Mouse (Mus musculus) T-cell, adult 2 months (primary cell): ENCODE data around the gene Gm15557.
"Not testable (repeated sequence)": the region's sequence is repeated elsewhere in the genome, so short reads cannot be mapped to it uniquely, and the experiment has no call there.

Experiments
- DNase-seq: peaks from one replicate; pipeline ENCODE4 v3.0.0; 2022; ENCODE audit warnings: low spot score

Gm15557 gene

DNA sequence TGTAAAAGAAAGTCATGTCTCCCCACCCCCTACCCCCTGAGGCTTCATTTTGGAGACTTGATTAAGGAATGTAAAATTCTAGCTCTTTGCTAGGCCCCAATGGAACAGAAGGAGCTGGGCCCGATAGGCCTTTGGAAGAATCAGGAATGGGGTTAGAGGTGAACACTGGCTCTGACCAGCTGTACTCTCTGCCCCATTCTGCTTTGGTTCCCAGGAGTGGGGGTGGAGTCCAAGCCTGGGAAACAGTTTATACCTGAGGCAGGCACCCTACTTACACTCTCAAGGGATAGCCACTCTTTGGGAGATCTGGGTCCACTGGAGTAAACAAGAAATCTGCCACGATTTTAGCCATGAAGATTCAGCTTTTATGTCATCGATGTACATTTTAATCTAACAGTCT lies at the start of gene Gm15557:
Gene Gm15557, plus strand, starts transcription at position 48 of the 400 bp plus-strand sequence.
- no peak for DNase-seq

DNA sequence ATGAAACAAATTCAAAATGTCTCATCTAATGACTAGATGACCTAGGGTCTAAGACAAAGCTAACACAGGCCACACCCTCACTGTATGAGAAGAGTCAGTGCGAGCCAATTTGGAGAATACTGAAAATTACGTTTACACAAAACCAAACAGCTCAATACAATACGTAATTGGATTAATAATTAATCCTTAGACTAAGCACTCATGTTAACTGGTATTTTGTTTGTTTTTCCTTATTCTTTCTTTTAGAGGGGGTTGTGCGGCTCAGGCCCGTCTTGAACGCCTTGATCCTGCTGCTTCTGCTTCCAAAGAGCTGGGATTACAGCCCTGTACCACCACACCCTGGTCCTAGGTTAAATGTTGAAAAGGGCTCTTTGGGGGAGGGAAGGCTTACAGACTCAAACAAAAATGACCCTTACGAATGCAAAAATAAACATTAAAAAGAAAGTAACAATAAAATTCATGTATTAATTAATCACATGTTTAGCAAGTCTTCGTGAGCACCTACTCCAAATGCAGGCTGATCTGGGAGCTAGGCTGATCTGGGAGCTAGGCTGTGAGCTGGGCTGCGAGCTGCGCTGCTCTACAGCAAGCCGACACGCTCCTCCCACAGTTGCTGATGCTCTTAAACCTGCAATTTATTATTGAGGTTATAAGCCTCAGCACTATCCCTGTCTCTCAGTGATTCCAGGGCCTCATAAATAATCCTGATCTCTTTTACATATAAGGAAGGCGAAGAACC lies 46.1 kb upstream of the Gm15557 start:
- no peak for DNase-seq

DNA sequence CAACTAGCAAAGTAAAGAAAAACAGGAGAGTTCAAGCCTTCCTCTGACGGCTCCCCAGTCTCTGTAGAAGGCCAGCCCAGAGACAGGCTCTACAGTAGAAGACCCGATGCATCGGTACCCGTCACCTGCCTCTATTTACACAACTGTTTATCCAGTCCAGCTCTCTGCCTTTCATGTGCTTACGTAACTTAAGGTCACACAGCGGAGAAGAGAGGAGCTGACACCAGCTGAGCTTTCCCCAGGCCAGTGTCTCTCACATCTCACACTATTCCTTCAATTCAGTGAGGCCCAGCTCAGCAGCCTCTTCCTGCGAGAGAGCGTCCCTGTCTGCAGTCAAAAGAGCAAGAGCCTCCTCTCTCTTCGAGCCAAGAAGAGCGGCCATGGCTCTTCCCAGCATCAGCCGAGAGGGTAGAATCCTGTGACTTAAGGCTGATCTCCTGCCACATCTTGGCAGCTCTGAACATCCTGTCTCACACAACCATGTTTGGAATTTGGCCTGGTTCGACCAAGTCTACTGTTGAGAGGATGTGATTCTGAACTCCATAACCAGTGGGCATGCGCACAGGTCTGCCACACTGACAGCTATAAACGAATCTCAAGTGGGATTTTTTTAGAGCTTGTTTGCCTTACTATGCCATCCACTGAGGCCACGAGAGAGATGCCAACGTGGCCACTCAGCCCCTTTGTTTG lies 45.3 kb upstream of the Gm15557 start:
- DNase-seq, result no peak

DNA sequence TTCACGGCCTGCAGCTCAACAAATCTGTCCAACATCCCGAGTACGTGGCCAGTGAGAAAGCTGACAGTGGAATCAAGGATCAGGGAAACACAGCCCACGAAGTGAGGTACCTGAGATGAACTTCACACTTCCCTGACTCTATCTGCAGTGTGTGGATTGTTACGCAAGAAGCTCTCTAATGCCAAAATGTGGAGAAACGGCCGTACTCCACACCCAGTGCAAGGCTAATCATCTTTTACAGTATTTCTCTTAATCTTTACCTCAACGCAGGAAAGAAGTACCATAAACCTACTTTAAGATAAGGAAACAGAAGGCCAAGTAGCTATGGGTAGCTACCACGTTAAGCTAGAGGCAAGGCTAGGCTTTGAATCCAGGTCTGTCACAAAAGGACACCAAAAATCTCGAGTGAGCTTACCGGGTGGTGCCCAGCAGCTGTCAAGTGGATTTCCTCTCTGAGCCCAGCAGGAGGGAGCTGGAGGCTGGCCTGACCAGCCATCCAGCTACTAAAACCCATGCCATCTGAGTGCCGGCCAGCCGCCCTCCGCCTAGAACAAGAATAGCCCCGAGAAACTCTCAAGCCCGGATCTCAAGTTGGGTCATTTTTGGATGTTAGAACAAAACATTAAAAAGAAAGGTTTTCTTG lies 37.4 kb upstream of the Gm15557 start:
- no peak for DNase-seq

DNA sequence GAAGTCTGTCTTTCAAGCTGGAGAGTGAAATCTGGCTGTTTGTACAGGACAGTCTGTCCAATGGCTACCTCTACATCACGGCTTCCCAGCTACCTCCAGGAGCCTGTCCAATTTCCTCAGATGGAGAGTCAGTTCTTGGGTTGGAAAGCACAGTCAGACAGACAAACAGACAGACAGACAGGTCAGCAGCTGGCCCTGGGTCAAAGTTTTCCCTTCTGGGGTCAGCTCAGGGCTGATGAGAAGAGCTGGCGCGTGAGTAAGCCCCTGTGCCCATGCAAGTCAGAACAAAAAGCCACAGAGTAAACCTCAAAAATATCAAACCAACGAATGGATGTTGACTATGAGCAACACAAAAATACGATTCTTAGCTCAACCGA lies 36.9 kb upstream of the Gm15557 start:
- DNase-seq, result no peak

DNA sequence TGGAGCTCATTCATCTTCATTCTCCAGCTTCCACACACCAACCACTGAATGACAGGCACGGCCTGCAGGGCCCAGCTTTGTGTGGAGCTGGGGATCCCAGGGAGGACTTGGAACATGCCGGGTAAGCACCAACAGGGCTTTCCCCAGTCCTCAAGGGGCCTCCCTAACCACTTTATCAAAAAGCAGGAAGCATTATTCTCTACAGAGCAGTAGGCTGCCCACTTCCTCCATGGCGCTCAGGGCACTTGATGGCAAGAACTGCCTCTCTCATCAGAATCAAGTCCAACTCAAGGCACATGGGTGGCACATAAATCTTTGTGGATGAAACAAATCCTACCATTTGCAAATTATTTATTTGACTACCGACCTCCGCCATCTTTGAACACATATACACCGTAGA lies 25.8 kb upstream of the Gm15557 start:
- DNase-seq, result no peak

DNA sequence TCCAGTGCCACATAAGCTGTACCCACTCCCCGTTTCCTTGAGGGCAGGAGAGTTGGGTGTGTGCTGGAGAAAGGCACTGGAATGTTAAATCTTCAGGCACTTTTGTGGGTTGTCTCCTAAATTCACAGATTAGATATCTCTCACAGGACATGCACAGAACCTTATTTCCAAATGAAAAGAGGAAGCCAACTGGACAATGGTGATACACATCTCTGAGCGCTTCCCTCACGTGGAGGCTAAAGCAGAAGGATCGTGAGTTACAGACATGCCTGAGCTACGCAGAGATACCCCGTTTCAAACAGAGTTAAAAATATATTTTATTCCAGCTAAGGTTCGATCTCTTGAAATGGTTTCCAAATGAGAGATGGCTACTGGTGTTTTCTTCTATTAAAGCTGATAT lies 17.4 kb upstream of the Gm15557 start:
- no peak for DNase-seq

DNA sequence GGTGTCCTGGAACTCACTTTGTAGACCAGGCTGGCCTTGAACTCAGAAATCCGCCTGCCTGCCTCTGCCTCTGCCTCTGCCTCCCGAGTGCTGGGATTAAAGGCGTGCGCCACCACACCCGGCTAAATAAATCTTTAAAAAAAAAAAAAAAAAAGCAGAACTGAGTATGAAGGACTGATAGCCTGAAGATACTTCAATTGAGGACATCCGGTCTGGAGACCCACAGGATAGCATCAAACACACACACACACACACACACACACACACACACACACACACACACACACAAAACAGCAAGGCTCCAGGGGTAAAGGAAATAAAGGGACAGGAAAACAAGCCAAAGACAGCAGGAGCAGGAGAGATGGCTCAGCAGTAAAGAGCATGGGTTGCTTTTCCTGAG lies 15.3 kb upstream of the Gm15557 start:
- DNase-seq, result not testable (repeated sequence)

DNA sequence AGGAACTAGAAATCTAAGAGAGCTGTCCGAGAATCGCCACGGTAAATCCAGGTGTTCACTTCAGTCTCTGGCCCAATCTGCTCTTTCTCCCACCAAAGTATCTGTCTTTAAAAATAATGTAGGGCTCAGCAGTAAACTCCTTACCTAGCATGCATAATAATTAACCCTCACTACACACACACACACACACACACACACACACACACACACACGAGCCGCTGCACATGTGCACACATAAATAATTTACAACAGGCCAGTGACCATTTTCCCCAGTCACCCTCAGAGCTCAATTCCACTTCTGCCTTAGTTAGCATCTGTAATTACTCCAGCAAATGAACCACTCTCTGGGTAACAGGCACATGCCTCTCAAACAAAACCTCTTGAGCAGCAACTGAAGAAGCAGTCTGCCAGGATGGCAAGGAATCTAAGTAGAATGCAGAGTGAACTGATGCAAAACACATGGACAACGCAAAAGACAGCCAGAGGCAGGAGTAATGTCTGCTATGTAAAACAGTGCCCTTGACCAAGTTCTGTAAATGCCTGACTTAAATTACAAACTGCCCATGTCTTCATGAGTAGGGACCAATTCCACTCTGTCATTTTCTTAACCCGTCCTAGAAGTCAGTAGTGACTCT lies 11.7 kb upstream of the Gm15557 start:
- DNase-seq, result no peak

DNA sequence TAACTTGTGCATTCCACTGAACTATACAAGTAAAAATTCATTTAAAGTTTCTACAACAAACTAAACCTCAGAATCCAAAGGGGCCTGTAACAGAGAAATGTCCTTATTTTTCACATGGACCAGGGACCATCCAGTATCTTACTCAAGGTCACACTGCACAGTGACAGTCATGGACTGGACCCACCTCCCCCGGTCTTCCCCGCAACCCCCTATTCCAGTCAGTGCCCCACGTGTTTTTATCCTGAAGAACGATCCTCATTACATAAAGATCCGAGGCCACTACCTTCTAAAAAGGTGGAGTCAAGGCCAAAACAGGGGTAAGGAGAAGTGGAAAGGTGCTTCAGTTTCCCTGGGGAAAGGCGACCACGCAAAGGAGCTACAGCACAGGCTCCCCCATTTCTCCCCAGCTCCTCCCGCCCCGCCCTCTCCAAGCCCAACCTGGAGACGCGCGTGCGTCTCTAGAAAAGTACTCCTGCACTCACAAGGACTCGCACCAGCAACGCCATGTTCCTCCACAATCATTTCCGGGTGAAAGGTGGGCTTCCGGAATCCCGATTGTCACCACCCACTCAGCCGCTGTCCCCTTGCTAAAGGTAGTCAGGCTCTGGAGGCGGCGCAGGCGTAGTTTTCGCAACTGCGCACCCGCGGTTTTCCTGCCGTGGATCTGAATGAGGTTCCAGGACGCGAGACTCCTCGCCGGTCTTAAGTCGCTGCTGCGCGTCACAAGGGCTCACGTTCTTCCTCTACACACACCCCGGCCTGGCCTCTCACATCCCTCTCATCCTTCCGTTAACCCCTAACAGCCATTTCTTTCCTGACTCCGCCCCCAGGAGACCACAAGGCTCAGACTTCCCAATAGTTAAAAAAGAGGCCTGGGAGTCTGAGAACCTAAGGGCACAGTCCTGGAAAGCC lies 10.7 kb upstream of the Gm15557 start, which contains the start of gene Uqcc1:
Gene Uqcc1, minus strand, starts transcription at position 780 of the 912 bp plus-strand sequence.
- DNase-seq, result peak; percentile 95

DNA sequence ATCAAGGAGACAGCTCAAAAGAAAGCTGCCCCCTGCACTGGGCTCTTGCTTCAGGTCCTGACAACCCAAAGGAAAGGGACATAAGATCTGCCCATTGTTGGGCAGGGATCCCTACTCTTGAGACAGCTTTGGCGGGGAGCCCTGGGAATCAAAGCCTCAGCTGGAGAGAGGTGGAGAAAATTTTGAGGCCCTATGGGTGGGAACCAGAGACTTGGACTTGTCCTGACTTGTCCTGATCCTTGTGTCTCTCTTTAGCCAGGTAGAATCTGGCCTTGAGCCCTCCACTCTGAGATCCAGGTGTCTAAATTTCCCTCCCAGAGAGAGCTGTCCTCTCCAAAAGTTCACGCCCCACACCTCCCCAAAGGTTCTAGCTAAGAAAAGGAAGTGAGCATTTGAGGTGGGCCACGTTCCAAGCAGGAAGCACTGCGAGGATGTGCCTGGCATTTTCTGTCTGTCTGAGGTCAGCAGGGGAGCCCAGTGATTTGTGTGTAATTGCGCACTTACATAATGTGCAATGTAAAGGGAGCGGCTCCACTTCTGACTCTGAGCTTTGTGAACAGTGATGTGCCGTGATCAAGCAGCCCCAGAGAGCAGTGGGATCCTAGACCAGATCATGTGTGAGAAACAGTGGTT lies 515 bp upstream of the Gm15557 start:
- DNase-seq, result no peak

DNA sequence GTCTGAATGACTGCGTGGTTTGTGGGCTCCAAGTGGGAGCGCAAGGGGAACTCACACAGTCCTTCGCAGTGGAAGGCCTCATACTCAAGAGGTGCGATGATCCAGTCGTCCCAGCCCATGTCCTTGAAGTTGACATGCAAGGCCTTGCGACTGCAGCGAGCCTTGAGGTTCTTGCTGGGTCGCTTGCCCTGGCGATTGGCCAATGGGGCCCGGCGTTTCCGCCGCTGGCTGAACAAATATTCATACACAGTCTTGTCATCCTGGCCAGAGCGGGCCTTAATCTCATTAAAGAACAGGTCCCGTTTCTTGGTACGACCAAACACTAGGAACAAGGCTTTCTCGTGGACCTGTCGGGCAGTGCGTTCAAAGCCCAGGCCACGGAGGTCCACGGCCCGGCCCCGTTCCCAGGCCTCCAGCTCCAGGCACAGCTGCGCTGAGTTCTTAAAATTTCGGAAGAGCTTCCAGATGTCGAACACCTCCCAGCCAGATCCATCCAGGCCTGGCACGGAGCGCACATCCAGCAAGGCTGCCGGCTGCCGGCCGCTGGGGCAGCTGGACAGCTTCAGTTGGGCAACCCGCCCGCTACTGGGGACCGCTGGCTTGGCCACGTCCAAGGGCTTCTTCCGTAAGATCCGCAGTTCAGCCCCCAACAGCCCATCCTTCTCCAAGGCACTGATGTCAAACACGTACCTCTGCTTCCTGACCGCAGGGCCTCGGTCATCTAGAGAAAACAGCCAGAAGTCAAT lies 1.3 kb downstream of the Gm15557 start:
- DNase-seq, result no peak

DNA sequence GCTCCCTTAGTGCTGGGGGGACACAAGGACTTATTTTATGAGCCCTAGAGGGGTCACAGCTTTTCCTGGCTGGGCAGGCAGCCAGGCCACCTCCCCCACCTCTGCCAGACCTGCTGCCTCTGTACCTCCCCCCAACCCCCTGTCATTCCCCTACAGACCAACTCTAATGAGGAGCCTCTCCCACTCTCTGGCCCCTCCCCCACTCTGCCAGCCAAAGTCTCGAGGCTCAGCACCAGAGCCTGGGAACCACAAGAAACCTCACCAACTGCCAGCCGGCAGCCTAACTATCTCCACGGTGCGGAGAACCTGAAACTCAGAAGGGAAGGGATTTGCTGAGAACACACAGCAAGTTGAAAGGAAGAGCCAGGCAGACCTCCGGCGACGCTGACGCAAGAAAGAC lies 2.9 kb downstream of the Gm15557 start:
- DNase-seq, result no peak

DNA sequence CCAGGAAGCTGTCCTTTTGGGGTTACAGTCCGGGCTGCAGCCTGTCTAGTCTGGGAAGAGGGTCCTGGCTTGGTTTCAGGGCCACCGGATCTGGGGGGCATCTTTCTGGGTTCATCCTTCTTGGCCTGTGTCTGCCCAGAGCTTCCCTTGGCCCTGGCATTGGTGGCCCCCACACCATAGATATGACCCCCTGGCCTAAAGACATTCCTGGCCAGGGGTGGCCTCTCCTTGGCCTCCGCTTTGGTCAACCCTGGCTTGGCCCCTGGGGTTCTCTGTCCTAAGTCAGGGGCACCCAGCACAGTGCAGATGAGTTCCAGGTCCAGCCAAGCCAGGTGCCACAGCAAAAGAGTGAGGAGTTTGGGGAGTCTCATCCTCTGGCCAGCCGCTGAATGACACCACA lies 4.2 kb downstream of the Gm15557 start:
- no peak for DNase-seq

DNA sequence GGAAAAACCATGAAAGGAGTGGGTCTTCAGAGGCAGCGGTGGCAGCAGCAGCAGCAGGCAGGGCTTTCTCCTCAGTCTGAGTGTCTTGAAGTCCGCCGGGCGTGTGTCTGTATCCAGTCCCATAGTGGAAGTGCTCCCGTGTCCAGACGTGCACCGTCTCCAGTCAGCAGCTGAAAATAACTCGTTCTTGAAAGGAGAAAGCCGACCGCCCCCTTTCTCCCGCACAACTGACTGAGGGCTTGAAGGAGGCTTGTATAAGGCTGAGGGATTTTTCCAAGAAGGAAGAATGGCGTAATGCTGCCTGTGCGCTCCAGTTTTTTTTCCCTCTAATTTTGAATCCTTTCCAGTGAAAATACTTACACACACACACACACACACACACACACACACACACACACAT lies 4.6 kb downstream of the Gm15557 start, which contains the start of gene Gdf5:
Gene Gdf5, minus strand, starts transcription at position 244 of the 400 bp plus-strand sequence.
- no peak for DNase-seq

DNA sequence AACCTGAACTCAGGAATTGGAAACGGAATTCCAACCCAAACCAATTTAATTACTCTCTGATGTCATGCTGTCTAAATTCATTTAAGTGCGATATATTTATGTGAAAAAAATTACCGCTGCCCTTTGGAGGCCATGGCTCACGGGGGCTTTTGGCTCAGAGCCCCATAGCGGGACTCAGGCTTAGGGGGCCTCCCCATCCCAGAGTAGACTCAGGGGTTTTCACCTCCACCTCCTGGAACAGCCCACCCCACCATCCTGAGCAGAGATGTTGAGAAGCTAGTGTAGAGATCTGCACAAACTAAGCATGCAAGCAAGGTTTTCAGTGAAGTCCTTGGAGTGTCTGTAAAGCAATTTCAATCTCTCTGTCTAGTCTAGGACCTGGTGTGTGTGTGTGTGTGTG lies 5.1 kb downstream of the Gm15557 start:
- DNase-seq, result no peak

DNA sequence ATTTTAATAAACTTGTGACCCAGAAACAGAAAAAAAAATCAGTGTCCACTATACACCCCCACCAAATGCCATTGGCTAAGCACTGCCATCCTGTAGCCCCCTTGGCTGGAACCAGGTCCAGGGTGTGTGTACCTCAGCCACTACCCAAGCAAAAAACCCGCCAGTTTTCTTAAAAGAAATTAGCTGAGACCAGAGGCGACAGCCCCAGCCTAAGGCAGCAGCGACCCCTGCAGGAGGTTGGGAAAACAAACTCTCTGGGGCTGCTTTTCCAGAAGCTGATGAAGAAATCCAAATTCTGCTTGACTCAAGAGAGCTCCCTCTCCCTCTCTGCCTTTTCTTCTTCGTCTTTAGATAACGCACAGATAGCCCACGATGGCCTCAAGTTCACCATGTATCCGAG lies 5.5 kb downstream of the Gm15557 start:
- DNase-seq, result peak; percentile 56

DNA sequence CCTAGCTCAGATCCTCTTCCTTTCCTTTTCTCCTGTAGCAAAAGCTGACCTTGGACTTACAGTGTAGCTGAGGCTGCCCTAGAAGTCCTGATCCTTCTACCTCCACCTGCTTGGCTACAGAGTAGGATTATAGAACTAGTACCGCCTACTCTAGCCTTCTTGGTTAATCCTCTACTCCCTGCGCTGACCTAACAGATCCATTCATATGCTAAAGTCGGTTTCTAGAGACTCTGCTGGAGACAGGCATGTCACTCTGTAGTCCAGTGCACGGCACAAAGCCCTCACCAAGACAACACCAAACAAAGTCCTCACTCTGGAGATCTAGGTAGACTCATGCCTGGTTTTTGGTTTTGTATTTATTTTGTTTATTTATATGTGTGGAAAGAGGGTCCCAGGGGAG lies 6.0 kb downstream of the Gm15557 start:
- DNase-seq, result no peak

DNA sequence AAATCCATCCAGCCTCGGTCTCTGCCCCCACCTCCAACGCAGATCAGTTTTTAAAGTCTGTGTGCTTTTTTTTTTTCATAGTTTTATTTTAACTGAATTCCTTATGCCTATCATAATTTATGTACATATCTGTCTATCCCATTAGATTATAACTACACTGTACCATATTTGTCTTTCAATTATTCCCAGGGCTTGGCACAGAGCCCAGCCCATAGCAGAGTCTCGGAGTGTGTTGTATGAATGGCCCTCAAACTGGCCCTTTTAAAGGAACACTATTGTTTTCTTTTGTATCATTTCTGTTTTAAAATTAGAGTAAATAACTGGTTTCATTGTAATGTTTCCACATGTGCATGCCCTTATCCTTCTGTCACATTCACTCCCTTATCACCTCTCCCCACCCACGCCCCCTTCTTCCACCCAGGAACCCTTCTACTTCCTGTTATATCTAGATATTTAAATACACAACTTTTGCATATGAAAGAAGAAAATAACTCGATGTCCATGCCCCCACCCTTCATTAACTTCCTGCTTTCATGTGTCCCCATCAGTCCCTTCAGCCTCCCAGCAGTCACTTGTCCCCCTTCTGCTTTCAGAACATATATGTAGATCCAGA lies 7.0 kb downstream of the Gm15557 start:
- DNase-seq, result no peak

DNA sequence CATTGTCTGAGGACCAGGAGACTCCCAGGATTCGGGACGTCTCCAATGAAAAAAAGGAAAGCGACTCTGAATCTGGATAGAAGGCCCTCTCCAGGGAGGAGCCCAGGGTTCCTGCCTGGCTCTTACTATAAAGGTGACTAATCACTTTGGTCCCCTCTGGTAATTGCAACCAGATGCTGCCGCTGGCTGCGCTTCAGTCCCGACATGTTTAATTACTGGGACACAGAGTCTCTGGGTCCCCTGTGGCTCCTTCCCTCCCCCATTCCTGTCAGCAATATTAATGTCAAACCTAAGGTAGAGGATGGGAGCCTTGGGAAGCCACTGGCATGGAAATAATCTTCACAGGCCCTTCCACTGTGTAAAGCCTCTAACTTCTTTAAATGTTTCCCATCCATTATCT lies 8.8 kb downstream of the Gm15557 start:
- no peak for DNase-seq
